Mouse (Mus musculus) heart, embryonic 13.5 days (tissue): ENCODE data around the gene Ceacam9. TPM values are rescaled to one million over a fixed set of nuclear protein-coding genes. Genes with fewer than 3 reads are reported as not detected.
"Not testable (repeated sequence)": the region's sequence is repeated elsewhere in the genome, so short reads cannot be mapped to it uniquely, and the experiment has no call there.

Experiments
- ATAC-seq: fragments of 200-750 bp; cut with Nextera tagmentation; 2 replicates; pipeline ENCODE4 v1.8.0; 2017; ENCODE audit warnings: moderate TSS enrichment; ENCODE audit not compliant: insufficient number of reproducible peaks, low FRiP score, low TSS enrichment; ENCODE audit errors: extremely low read depth
- H3K27ac ChIP-seq: fragments of 300-500 bp; sonication (generic); replicated peaks from 2 replicates; pipeline ENCODE4 v1.5.1; 2015; ENCODE audit warnings: moderate library complexity, mild to moderate bottlenecking, inconsistent platforms
- H3K27me3 ChIP-seq: fragments of 300-500 bp; sonication (generic); replicated peaks from 2 replicates; pipeline ENCODE4 v1.6.1; 2015; ENCODE audit warnings: mild to moderate bottlenecking, inconsistent platforms
- H3K36me3 ChIP-seq: fragments of 300-500 bp; sonication (generic); 2 replicates; pipeline ENCODE4 v1.6.1; 2015; ENCODE audit warnings: mild to moderate bottlenecking, inconsistent platforms
- H3K4me1 ChIP-seq: fragments of 300-500 bp; sonication (generic); 2 replicates; pipeline ENCODE4 v1.6.1; 2015; ENCODE audit warnings: inconsistent platforms
- H3K4me2 ChIP-seq: fragments of 300-500 bp; sonication (generic); 2 replicates; pipeline ENCODE4 v1.6.1; 2015; ENCODE audit warnings: inconsistent platforms, mild to moderate bottlenecking, moderate library complexity
- H3K4me3 ChIP-seq: fragments of 300-500 bp; sonication (generic); 2 replicates; pipeline ENCODE4 v1.5.1; 2015; ENCODE audit warnings: moderate library complexity, mild to moderate bottlenecking, inconsistent platforms
- H3K9ac ChIP-seq: fragments of 300-500 bp; sonication (generic); 2 replicates; pipeline ENCODE4 v1.6.1; 2015; ENCODE audit warnings: inconsistent platforms, mild to moderate bottlenecking, moderate library complexity
- H3K9me3 ChIP-seq: fragments of 300-500 bp; sonication (generic); 2 replicates; pipeline ENCODE4 v1.6.1; 2016; ENCODE audit warnings: inconsistent platforms
- WGBS: fragments of 180-500 bp; shearing (Covaris S2); methylation state at CpG from one replicate; pipeline ENCODE4 v1.1.7; 2015; ENCODE audit warnings: mixed read lengths; 5-methylcytosine and 5-hydroxymethylcytosine counted together
- polyA plus RNA-seq: library from polyadenylated mRNA; unstranded; fragments of >200 nt; fragmentation: Nextera tagmentation; extraction: Ambion mirVana; gene quantifications from 2 replicates; pipeline ENCODE4 v1.2.1, GENCODE M21; 2015

The Ceacam9 gene
- polyA plus RNA-seq: not detected in 2 replicates

DNA sequence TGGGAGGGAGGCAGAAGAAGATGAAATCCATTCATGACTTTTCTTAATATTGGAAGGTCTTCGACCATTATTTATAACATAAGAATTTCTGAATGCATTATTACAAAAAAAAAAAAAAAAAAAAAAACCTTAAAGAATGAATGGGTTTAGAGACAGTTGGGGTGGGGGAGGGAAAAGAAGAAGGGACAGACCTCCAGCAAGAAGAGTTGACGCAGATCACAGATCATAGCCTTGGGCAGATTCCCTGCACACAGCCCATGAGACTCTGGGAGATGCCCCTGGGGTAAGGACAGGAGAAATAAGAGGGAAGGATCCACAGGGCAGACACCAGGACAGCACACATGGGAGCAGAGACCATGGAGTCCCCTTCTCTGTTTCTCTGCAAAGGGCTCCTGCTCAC, at the start of gene Ceacam9:
Gene Ceacam9, plus strand, starts transcription at position 301 of the 400 bp plus-strand sequence.
- peaks cover 3% of the 10 kb centered on the region; the same call in 1 of the 2 replicates for H3K4me1 ChIP-seq
- no peaks in the 10 kb centered on the region for H3K9me3 ChIP-seq
- no peaks in the 10 kb centered on the region for H3K36me3 ChIP-seq
- no peak within 1 kb of the TSS for H3K4me3 ChIP-seq
- no peak within 1 kb of the TSS for H3K9ac ChIP-seq
- H3K4me2 ChIP-seq: no peak within 1 kb of the TSS
- 76% methylated on average over 2 of the region's 2 CpGs for WGBS
- peaks cover 9% of the 10 kb centered on the region; the same call in 1 of the 2 replicates for H3K27me3 ChIP-seq
- no peak within 1 kb of the TSS for H3K27ac ChIP-seq
- no peak for ATAC-seq

DNA sequence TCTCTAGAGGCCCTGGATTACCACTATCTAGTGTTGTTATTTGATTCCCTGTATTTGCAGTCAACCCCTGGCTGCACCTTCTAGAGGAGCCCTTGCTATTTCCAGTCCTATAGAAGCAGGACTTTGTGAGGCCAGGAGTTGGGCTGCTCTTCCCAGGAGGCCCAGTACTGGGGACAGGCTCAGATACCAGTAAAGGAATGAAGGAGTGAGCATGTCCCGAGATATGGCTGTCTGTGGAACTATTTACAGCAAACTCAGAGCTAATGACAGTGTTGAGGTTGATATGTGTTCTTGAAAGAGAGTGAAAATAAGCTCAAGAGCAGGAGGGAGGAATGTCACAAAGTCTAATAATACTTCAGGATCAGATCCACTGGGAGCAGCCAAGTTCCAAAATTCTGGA, 47.9 kb upstream of the Ceacam9 start:
- no peak; the same call in 1 of the 2 replicates for ATAC-seq
- H3K9me3 ChIP-seq: no peaks in the 10 kb centered on the region
- 30% methylated on average over 1 of the region's 1 CpGs for WGBS

DNA sequence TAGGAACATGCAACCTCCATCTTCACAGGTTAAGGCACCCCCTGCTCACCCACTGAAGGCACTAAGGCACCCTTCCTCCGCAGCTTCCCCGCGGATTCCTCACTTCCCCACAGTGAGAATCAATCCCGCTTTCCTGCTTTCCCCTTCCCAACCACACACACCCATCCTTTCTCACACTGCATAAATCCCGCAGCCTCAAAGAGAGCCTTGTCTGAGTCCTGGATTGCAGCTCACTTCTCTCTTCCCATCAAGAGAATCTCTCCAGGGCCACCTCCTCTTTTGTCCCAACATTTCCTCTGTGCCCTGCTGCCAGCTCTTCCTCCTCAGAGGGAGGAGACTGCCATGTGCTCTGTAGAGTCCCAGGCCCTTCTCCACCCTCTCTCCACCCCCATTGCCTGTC, 47.0 kb upstream of the Ceacam9 start:
- H3K9me3 ChIP-seq, H3K4me3 ChIP-seq, ATAC-seq, H3K27me3 ChIP-seq, H3K4me2 ChIP-seq, H3K36me3 ChIP-seq, H3K9ac ChIP-seq: not testable (repeated sequence)
- peak overlapping the region; percentile 89 for H3K27ac ChIP-seq
- peaks cover 31% of the 10 kb centered on the region for H3K4me1 ChIP-seq
- 38% methylated on average over 5 of the region's 5 CpGs for WGBS

More for the DNA sequence above, 47.9 kb upstream of the Ceacam9 start:
- no peak overlapping the region for H3K4me3 ChIP-seq
- peak overlapping the region; percentile 20 for H3K4me2 ChIP-seq
- peak overlapping the region; percentile 89 for H3K27ac ChIP-seq
- H3K36me3 ChIP-seq: no peaks in the 10 kb centered on the region
- peaks cover 28% of the 10 kb centered on the region for H3K4me1 ChIP-seq
- H3K27me3 ChIP-seq: no peaks in the 10 kb centered on the region
- no peak overlapping the region for H3K9ac ChIP-seq

DNA sequence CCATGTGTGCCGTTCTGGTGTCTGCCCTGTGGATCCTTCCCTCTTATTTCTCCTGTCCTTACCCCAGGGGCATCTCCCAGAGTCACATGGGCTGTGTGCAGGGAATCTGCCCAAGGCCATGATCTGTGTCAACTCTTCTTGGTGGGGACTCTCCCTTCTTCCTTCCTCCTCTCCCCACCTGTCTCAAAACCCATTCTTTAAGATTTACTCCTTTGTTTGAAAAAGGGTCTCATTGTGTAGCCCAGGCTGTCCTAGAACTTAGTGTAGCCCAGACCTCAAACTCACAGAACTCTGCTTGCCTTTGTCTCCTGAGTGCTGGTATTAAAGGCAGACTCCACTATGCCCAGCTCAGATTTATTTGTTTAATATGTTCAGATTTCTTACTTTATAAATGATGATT, 46.1 kb upstream of the Ceacam9 start, which contains the start of gene Ceacam15:
Gene Ceacam15, minus strand, starts transcription at position 101 of the 400 bp plus-strand sequence.
- 63% methylated on average over 1 of the region's 1 CpGs for WGBS
- Histone ChIP-seq H3K4me3 (no peak within 1 kb of the TSS), H3K9ac (no peak within 1 kb of the TSS), H3K36me3 (no peaks in the 10 kb centered on the region), H3K27ac (peak within 1 kb of the TSS; percentile 89), H3K4me1 (peaks cover 31% of the 10 kb centered on the region), H3K27me3 (no peaks in the 10 kb centered on the region), H3K4me2 (no peak within 1 kb of the TSS), H3K9me3 (no peaks in the 10 kb centered on the region)
- ATAC-seq: no peak

DNA sequence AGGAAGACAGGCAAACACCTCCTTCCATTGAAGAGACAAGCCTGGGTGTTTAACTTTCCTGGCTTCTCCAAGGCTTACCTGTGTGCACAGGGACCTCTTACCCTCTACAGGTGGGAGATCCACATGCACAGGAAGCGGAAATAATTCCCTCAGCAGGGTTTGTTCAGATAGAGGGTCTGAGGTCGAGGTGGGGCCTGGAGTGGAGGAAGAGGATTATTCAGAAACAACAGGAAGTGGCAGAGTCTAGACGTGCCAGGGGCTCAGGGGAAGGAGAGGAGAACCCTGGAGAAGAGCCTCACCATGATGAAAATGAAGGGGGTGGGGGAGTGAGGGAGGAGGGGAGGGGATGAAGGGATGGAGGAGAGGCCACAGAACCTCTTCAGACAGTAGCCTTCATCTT, 41.5 kb upstream of the Ceacam9 start:
- not testable (repeated sequence) for H3K27ac ChIP-seq, H3K9me3 ChIP-seq, H3K36me3 ChIP-seq, H3K27me3 ChIP-seq, H3K4me2 ChIP-seq, ATAC-seq, H3K9ac ChIP-seq, H3K4me3 ChIP-seq, H3K4me1 ChIP-seq
- WGBS: 49% methylated on average over 3 of the region's 3 CpGs

DNA sequence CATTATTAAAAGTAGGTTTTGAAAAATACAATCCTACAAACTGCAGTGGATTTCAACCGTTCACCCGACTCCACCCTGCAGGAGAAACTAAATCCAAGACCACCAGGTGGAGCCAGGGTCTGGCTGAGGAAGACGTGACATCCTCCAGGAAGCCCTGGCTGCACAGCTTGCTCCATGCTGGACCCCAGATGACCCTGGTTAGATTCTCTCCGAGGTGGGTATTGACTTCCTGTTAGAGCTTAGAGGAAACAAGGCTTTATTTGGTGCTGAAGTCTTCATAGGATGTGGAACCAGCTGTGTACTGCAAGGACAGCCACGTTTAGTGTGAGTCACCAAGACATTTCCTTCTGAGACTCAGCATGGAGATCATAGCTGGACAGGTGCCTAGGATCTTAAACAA, 32.5 kb upstream of the Ceacam9 start:
- 59% methylated on average over 5 of the region's 5 CpGs for WGBS
- Histone ChIP-seq H3K9me3 (peaks cover 9% of the 10 kb centered on the region; the same call in 1 of the 2 replicates), H3K27ac (no peak overlapping the region), H3K4me3 (no peak overlapping the region), H3K27me3 (no peaks in the 10 kb centered on the region), H3K36me3 (no peaks in the 10 kb centered on the region), H3K4me1 (no peaks in the 10 kb centered on the region), H3K9ac (no peak overlapping the region), H3K4me2 (no peak overlapping the region)
- no peak for ATAC-seq

DNA sequence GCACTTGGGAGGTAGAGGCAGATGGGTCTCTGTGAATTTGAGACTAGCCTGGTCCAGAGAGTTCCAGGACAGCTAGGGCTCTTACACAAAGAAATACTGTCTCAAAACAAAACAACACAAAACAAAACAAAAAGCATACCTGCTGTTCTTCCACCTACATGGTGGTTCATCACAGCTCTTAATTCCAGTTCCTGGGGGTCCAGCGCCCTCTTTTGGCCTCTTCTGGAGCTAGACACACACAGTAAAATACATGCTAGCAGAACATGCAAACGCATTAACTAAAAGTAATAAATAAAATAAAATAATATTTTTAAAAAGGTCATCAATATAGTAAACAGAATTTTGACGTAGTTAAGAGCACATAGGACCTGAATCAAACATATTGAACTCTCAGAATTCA, 26.7 kb upstream of the Ceacam9 start:
- no peaks in the 10 kb centered on the region for H3K9me3 ChIP-seq
- H3K4me1 ChIP-seq: no peaks in the 10 kb centered on the region
- H3K27me3 ChIP-seq: no peaks in the 10 kb centered on the region
- H3K27ac ChIP-seq: no peak overlapping the region
- no peaks in the 10 kb centered on the region for H3K36me3 ChIP-seq
- H3K9ac ChIP-seq: no peak overlapping the region
- ATAC-seq: no peak
- no peak overlapping the region for H3K4me2 ChIP-seq
- WGBS: 33% methylated on average over 3 of the region's 3 CpGs
- H3K4me3 ChIP-seq: no peak overlapping the region

DNA sequence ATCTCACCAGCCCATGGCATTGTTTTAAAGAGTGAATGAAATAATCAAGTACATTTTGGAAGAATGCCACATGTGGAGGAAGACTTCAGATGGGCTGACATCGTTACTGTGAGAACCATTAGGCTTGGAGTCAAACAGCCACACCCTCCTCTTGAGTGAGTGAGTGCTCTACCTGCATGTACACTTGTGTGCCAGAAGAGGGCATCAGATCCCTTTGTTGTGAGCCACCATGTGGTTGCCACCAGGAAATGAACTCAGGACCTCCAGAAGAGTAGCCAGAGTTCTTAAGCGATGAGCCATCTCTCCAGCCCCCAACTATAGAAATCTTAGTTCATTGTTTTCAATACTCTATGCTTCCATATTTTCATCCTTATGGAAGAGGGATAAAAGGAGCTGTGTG, 22.7 kb upstream of the Ceacam9 start:
- H3K4me3 ChIP-seq: no peak overlapping the region
- no peak overlapping the region for H3K27ac ChIP-seq
- 35% methylated on average over 2 of the region's 2 CpGs for WGBS
- no peak overlapping the region for H3K9ac ChIP-seq
- no peaks in the 10 kb centered on the region for H3K9me3 ChIP-seq
- no peak overlapping the region for H3K4me2 ChIP-seq
- peaks cover 4% of the 10 kb centered on the region; the same call in 1 of the 2 replicates for H3K4me1 ChIP-seq
- no peaks in the 10 kb centered on the region for H3K27me3 ChIP-seq
- H3K36me3 ChIP-seq: no peaks in the 10 kb centered on the region
- ATAC-seq: no peak

DNA sequence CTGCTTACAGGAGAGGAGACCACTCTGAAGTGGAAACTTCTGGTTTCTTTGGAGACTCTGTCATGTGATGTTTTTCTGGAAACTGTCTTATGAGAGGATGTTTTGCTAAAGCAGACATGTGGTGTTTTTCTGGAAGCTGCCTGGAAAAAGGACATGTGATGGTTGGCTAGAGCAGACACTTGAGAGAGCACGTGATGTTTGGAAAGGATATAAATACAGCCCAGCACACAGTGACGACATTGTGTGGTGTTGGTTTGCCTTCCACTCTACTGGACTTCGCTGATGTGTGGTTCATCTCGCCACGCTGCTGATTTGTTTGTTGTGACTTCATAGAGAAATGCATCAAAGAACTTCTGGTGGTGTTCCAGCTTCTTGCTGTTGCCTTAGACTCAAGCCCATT, 21.1 kb upstream of the Ceacam9 start:
- no peak overlapping the region for H3K4me3 ChIP-seq
- 54% methylated on average over 5 of the region's 5 CpGs for WGBS
- H3K27me3 ChIP-seq: no peaks in the 10 kb centered on the region
- no peaks in the 10 kb centered on the region for H3K36me3 ChIP-seq
- peaks cover 4% of the 10 kb centered on the region; the same call in 1 of the 2 replicates for H3K4me1 ChIP-seq
- no peaks in the 10 kb centered on the region for H3K9me3 ChIP-seq
- H3K9ac ChIP-seq: no peak overlapping the region
- no peak overlapping the region for H3K4me2 ChIP-seq
- ATAC-seq: no peak
- H3K27ac ChIP-seq: no peak overlapping the region

DNA sequence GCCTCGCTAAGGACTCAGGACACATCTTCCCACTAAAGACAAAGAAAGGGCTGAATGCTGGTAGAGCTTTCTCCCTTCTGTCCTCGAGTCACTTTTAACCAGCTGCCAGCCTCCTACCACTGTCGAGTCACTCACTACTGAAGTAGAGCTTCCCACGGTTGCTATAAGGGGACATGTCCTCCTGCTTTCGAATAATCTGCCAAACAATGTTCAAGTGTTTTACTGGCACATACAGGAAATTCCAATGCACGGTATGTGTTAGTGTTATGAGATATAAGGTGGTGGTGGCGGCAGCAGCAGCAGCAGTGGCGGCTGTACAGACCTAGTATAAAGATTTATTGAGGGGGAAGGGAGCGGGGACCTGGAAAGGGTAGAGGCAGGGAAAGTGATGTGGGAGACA, 15.3 kb upstream of the Ceacam9 start:
- peaks cover 35% of the 10 kb centered on the region for H3K4me1 ChIP-seq
- no peak; the same call in 1 of the 2 replicates for ATAC-seq

DNA sequence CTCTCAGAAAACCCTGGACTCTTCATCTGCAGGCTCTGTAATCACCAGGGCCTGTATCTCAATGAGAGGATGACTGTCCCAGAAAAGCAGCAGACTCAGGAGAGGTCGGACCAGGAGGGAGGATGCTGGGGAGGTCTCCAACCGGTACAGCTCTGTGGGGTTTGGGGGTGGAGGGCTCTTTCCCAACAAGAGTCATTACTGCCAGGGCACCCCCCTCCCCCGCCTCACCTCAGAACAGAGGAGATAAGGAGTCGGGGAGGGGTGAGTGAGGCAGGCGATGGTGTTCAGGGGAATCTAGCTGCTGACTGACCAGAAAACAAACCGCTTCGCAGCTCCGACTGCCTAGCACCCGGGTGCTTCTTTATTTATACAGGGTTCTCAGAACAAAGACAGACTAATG, 13.5 kb upstream of the Ceacam9 start:
- Histone ChIP-seq H3K9ac (0 out of 2 replicates have a peak overlapping the region, but pooled peaks have one; percentile 45), H3K4me2 (peak overlapping the region; percentile 10), H3K36me3 (no peaks in the 10 kb centered on the region), H3K27me3 (no peaks in the 10 kb centered on the region), H3K4me3 (no peak overlapping the region), H3K27ac (peak overlapping the region; percentile 58), H3K9me3 (peaks cover 3% of the 10 kb centered on the region; the same call in 1 of the 2 replicates), H3K4me1 (peaks cover 35% of the 10 kb centered on the region)
- WGBS: 10% methylated on average over 9 of the region's 9 CpGs
- ATAC-seq: no peak

More for the DNA sequence above, 15.3 kb upstream of the Ceacam9 start:
- Histone ChIP-seq H3K9ac (0 out of 2 replicates have a peak overlapping the region, but pooled peaks have one; percentile 44), H3K27ac (peak overlapping the region; percentile 55), H3K36me3 (no peaks in the 10 kb centered on the region), H3K27me3 (no peaks in the 10 kb centered on the region), H3K4me3 (no peak overlapping the region), H3K9me3 (peaks cover 3% of the 10 kb centered on the region; the same call in 1 of the 2 replicates), H3K4me2 (peak overlapping the region; percentile 35)
- WGBS: 16% methylated on average over 9 of the region's 9 CpGs

DNA sequence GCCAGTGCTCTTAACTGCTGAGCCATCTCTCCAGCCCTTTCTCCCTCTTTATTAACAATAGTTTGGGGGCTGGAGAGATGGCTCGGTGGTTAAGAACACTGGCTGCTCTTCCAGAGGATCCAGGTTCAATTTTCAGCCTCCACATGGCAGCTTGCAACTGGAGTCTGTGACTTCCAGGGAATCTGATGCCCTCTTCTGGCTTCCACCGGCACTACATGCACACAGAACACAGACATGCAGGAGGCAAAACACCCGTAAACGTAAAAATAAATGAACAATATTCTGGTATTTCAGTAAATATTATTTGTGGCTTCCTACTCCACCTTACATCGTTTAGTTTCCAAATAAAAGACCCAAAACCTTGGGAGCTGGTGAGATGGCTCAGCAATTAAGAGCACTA, 11.1 kb upstream of the Ceacam9 start:
- H3K36me3 ChIP-seq: no peaks in the 10 kb centered on the region
- H3K27ac ChIP-seq: no peak overlapping the region
- no peak for ATAC-seq
- 70% methylated on average over 5 of the region's 5 CpGs for WGBS
- H3K9ac ChIP-seq: no peak overlapping the region
- H3K4me2 ChIP-seq: no peak overlapping the region
- H3K4me3 ChIP-seq: no peak overlapping the region
- H3K9me3 ChIP-seq: peaks cover 3% of the 10 kb centered on the region; the same call in 1 of the 2 replicates
- H3K27me3 ChIP-seq: no peaks in the 10 kb centered on the region
- peaks cover 35% of the 10 kb centered on the region for H3K4me1 ChIP-seq
